ENCODE assay signal across 8 mouse cellular contexts in the genomic region with DNA sequence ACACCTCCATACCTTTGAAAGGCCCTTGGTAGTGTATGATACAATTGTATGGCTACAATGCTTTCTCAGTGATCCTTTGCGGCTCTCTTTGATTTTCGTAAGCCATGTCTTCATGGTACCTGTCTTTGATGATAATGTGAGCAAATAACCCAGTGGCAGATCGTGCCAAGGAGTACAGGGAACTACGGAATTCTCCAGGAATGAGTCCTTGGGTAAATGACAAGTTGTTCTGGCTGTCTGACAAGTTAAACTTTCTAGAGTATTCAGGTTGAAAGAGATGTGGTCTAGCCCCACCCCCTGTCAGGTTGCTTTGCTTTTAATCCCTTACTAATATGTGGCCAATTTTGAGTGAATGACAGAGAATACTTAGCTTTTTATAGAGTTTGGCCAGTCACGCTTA. TPM values are rescaled to one million over a fixed set of nuclear protein-coding genes. Genes with fewer than 3 reads are reported as not detected.
DNase-seq lines count a peak whose midpoint lies in the region; ATAC-seq and TF ChIP-seq lines count a peak whose summit lies in the region.

No protein-coding gene starts in this region.

- peaks cover 3% of the 10 kb centered on the region; the same call in 1 of the 2 replicates for H3K4me1 ChIP-seq in forebrain, embryonic 11.5 days (replicated peaks; ENCODE audit: control insufficient read depth, insufficient read depth, low read length)
- H3K4me1 ChIP-seq in limb, embryonic 14.5 days (ENCODE audit: control insufficient read depth, insufficient read depth, low read length), result peaks cover 9% of the 10 kb centered on the region
- peaks cover 14% of the 10 kb centered on the region for H3K4me1 ChIP-seq in neural tube, embryonic 12.5 days

- no peak overlapping the region for H3K27ac ChIP-seq in forebrain, embryonic 11.5 days (ENCODE audit: low read depth, low read length)
- no peak overlapping the region for H3K27ac ChIP-seq in limb, embryonic 14.5 days (replicated peaks; ENCODE audit: low read depth, low read length)
- no peak overlapping the region for H3K27ac ChIP-seq in neural tube, embryonic 12.5 days

- peak; percentile 49 for DNase-seq in kidney, adult 9 months
- DNase-seq in kidney, postnatal 4 days, result no peak
- no peak for DNase-seq in forebrain, embryonic 11.5 days (ENCODE audit: low spot score)
- no peak for DNase-seq in limb, embryonic 14.5 days (ENCODE audit: low spot score)
- DNase-seq in right cerebral cortex, postnatal 36 days (ENCODE audit: low spot score in 2 of 2), result no peak
- DNase-seq in spleen, postnatal 14 days (ENCODE audit: low spot score in 2 of 2), result no peak
- DNase-seq in ovary, adult 18-20 months (ENCODE audit: low spot score), result no peak

- H3K9ac ChIP-seq in forebrain, embryonic 11.5 days (ENCODE audit: low read length), result no peak overlapping the region
- peak overlapping the region; percentile 69; the same call in 1 of the 2 replicates for H3K9ac ChIP-seq in limb, embryonic 14.5 days (ENCODE audit: low read depth, low read length, severe bottlenecking)
- H3K9ac ChIP-seq in neural tube, embryonic 12.5 days, result peak overlapping the region; percentile 78; the same call in 1 of the 2 replicates

- ATAC-seq in forebrain, embryonic 11.5 days (replicated peaks; ENCODE audit: low FRiP score), result no peak
- ATAC-seq in limb, embryonic 14.5 days (ENCODE audit: low FRiP score, low read depth), result no peak
- no peak for ATAC-seq in neural tube, embryonic 12.5 days (ENCODE audit: low FRiP score, low read depth)

- H3K4me2 ChIP-seq in forebrain, embryonic 11.5 days (ENCODE audit: low read depth, low read length, severe bottlenecking), result peak overlapping the region; percentile 76
- H3K4me2 ChIP-seq in limb, embryonic 14.5 days (replicated peaks; ENCODE audit: low read depth, low read length, severe bottlenecking), result peak overlapping the region; percentile 58
- H3K4me2 ChIP-seq in neural tube, embryonic 12.5 days (replicated peaks), result peak overlapping the region; percentile 74

- H3K27me3 ChIP-seq in forebrain, embryonic 11.5 days (ENCODE audit: control insufficient read depth, insufficient read depth, low read length), result no peaks in the 10 kb centered on the region
- no peaks in the 10 kb centered on the region for H3K27me3 ChIP-seq in limb, embryonic 14.5 days (ENCODE audit: control insufficient read depth, insufficient read depth, low read length)
- no peaks in the 10 kb centered on the region for H3K27me3 ChIP-seq in neural tube, embryonic 12.5 days (replicated peaks)

- no peaks in the 10 kb centered on the region for H3K36me3 ChIP-seq in forebrain, embryonic 11.5 days (ENCODE audit: control insufficient read depth, insufficient read depth, low read length)
- no peaks in the 10 kb centered on the region for H3K36me3 ChIP-seq in limb, embryonic 14.5 days (ENCODE audit: control insufficient read depth, insufficient read depth, low read length)
- H3K36me3 ChIP-seq in neural tube, embryonic 12.5 days, result no peaks in the 10 kb centered on the region

- H3K4me3 ChIP-seq in forebrain, embryonic 11.5 days (ENCODE audit: low read depth, low read length), result peak overlapping the region; percentile 72; the same call in 1 of the 2 replicates
- H3K4me3 ChIP-seq in limb, embryonic 14.5 days (replicated peaks; ENCODE audit: low read length), result peak overlapping the region; percentile 65
- H3K4me3 ChIP-seq in neural tube, embryonic 12.5 days, result peak overlapping the region; percentile 78

- no peaks in the 10 kb centered on the region for H3K9me3 ChIP-seq in forebrain, embryonic 11.5 days (ENCODE audit: control insufficient read depth, low read length)
- H3K9me3 ChIP-seq in limb, embryonic 14.5 days (ENCODE audit: control insufficient read depth, low read length), result no peaks in the 10 kb centered on the region
- no peaks in the 10 kb centered on the region for H3K9me3 ChIP-seq in neural tube, embryonic 12.5 days

- no peak for TF ChIP-seq POLR2A in limb, embryonic 14.5 days (IDR thresholded peaks at IDR 0.05; ENCODE audit: borderline replicate concordance, extremely low read depth, insufficient read depth, insufficient read length)

- 80% methylated on average over 5 of the region's 5 CpGs for WGBS in forebrain, embryonic 11.5 days
- WGBS in limb, embryonic 14.5 days, result 65% methylated on average over 5 of the region's 5 CpGs
- WGBS in neural tube, embryonic 12.5 days, result 83% methylated on average over 5 of the region's 5 CpGs

RNA-seq across cellular contexts. Expression of gene Chp1, which starts 1.2 kb away (rescaled TPM):
- 56.6 and 61.0 TPM in 2 replicates for polyA plus RNA-seq in forebrain, embryonic 11.5 days (2014; fragmentation: Nextera tagmentation; extraction: Ambion mirVana)
- polyA plus RNA-seq in limb, embryonic 14.5 days (2012; rRNA removed), result 53.8 and 61.7 TPM in 2 replicates
- 55.6 and 64.4 TPM in 2 replicates for polyA plus RNA-seq in limb, embryonic 14.5 days (2014; fragmentation: Nextera tagmentation; extraction: Ambion mirVana)
- polyA plus RNA-seq in neural tube, embryonic 12.5 days (2016; fragmentation: Nextera tagmentation; extraction: Ambion mirVana), result 62.3 and 68.2 TPM in 2 replicates

RNA-seq across cellular contexts. Expression of gene Exd1, which starts 1.3 kb away (rescaled TPM):
- polyA plus RNA-seq in forebrain, embryonic 11.5 days (2014; fragmentation: Nextera tagmentation; extraction: Ambion mirVana), result 0.13 and 0.59 TPM in 2 replicates
- polyA plus RNA-seq in limb, embryonic 14.5 days (2012; rRNA removed), result 0.12 and 0.19 TPM in 2 replicates
- polyA plus RNA-seq in limb, embryonic 14.5 days (2014; fragmentation: Nextera tagmentation; extraction: Ambion mirVana), result 0.12 and 0.39 TPM in 2 replicates
- polyA plus RNA-seq in neural tube, embryonic 12.5 days (2016; fragmentation: Nextera tagmentation; extraction: Ambion mirVana), result 0.61 and 0.70 TPM in 2 replicates
